Mouse (Mus musculus) liver, adult (tissue): ENCODE measurements around the gene Sptbn1.

ENCODE experiments used
- GATA4 ChIP-seq: IDR thresholded peaks from 2 replicates; pipeline ENCODE4 v1.6.1; 2014; ENCODE audit warnings: mild to moderate bottlenecking, low read length; ENCODE audit not compliant: insufficient replicate concordance

Gene Sptbn1

DNA sequence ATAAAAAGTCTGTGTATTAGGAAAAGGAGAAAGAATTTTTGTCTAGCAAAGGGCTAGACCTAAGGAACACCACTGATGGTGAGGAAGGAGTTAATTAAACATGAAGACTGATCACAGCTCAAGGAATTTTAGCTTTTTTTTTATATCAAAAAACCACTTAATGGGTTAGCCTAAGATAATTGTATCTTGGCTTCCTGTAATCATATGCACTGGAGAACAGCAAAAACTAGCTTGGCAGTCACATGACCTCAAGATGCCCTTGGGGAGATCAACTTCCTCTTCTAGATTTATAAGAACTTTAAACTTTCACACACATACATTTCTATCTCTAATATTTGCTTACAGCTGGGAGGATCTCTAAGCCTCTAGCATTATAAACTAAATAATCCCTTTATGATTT, 119.6 kb downstream of the Sptbn1 start:
- TF ChIP-seq GATA4: no peak

DNA sequence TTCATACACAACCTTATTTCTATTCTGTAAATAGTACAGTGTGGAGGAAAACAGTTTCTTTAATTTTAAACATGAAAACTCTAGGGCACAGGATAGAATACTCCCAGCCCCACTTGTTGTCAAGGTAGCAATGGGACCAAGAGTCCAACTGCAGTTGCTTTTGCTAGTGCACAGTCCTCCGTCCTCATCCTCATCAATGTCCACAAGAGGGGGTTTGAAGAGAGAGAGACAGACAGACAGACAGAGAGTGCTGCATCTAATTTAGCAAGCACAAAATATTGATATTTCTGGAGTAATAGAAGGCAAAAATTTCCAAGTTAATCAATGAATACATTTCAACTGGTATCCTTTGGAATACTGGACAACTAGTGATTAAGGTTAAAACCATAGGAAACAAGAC, 120.1 kb downstream of the Sptbn1 start:
- TF ChIP-seq GATA4: no peak

DNA sequence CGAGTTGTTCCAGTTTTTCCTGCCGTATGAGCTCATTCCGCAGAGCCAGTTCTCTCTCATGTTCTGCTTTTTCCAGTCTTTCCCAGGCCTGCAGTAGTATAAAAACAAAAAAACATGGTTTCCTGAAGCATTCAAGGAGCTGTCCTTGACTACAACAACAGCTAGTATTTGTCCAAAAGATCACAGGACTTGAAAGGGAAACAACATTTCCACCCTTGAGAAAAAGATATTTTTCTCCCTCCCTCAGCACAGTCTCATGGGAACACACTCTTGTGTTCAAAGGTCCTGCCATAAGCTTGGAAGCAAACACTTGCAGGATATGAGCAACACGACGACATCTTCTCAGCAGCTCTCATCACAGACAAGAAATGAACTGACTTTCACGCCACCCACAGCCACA, 124.9 kb downstream of the Sptbn1 start:
- no peak for TF ChIP-seq GATA4

DNA sequence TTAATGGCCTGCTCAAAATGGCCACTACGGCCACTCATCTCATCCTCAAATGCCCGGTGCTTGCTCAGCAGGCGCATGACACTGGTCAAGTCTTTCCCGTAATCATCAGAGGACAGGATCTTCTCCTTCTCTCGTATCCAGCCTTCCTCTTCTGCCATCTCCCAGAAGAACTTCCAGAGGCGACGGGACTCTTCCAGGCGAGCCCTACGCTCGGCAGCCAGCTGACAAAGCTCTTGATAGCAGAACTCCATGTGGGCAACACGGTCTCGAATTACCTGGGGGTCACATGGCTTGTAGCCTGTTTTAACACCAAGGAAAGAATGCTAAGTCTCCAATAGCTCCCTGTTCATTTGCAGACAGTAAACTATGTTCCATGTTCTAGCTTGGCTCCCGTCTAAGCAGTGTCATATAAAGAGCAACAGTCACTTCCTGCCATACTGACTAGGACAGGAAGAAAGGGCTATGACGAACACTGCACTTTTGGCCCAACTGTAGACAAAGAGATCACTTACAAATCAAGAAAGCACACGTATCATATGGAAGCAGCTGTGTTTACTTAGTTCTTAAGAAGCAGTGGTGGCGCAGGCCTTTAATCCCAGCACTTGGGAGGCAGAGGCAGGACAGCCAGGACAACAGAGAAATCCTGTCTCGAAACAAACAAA, 128.7 kb downstream of the Sptbn1 start:
- peak; percentile 34; the same call in 1 of the 2 replicates for TF ChIP-seq GATA4

DNA sequence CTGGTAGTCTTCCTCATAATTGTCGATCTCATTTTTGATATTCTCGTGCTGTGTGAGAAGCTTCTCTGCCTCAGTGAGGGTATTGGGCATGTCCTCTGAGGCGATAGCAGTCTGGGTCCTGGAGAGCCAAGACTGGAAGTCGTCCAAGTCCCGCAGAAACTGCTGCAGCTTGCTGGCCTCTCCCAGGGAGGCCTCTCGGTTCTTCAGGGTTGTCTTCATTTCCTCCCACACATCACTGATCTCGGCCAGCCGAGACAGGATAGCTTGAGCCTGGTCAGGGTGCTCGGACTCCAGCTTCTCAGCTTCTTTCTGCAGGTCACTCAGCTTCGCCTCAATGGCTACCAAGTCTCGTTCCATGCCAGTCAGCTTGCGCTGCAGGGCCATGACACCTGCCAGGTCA, 130.9 kb downstream of the Sptbn1 start:
- TF ChIP-seq GATA4: no peak

DNA sequence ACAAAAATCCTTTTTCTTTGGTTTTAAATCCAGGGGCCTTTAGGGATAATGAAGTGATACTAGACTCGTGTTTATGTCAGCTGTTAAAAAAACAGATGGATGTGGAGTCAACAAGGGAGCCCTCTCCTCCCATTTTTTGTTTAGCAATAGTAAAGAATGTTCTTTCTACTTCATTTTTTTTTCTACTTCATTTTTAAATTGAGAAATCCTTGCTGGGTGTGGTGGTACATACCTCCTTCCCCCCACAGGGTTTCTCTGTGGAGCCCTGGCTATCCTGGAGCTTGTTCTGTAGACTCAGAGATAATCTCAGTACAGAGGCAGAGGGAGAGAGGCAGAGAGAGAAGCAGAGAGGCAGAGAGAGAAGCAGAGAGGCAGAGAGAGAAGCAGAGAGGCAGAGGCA, 133.9 kb downstream of the Sptbn1 start:
- no peak for TF ChIP-seq GATA4

DNA sequence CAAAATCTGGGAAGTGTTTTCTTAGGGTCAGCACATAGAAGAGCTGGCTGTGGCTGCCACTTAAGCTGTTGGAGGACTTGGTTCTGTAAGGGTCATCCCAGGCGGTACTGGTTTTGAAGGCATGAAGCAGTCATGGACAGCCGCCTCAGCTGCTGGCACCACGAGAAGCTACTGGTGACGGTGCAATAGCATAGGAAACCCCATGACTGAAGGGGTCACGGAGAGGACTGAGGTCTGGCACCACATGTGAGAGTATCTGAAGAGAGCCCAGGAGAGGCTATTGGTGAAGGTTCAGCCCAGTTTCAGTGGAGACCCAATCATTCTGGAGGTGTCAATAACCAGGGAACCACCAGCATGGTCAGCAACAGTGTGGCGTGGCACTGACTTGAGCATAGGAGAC, 135.4 kb downstream of the Sptbn1 start:
- TF ChIP-seq GATA4: no peak

DNA sequence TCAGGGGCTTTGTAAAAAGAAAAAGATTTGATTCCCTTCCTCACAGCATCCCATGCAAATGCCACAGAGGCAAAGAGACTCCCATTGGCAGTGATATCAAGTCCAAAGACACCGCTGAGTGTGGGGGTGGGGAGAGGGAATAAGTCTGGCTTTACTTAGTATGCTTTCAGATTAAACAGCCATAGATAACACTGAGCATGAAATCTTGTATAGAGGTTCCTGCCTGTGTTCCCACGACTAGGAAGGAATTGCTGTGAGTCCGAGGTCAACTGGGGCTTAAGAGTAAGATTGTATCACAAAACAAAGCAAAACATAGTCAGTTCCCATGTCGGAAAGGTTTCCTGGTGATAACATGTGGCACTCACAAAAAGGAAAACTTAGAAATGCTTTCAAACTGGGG, 136.3 kb downstream of the Sptbn1 start:
- TF ChIP-seq GATA4: peak; percentile 85

DNA sequence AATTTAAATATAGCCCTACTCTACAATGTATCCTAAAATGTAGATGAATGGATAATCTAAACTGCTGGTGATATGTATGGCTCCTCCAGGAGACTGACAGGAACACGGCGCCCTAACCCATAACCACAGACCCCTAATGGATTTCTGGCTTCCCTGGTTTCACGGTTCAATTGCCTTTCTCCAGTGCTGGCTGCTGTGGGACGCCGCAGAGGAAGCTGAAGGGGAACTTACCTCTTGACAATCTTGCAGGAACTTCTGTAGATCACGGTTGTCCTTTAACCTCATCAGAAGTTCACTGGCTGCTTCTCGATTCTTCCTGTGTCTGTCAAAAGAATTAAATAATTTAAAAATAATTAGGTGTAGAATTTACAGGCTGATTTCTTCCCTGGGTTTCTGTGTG, 138.6 kb downstream of the Sptbn1 start:
- TF ChIP-seq GATA4: no peak

DNA sequence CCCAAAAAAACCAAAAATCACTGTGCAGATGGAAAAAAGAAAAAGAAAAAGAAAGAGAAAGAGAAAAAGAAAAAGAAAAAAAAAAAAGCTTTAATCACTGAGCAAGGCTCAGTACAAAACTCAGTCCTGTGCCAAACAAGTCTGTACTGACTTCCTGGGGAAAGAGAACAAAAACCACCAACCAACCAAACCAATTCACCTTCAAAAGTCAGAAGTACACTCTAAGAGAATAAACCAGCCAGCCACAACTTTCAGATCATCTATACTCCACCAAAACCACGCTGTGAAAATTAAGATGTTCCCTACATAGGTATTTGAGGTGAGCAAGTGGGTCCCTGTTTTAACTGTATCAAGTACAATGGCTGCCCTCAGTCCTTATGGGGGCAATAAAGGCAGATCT, 141.1 kb downstream of the Sptbn1 start:
- TF ChIP-seq GATA4: no peak

DNA sequence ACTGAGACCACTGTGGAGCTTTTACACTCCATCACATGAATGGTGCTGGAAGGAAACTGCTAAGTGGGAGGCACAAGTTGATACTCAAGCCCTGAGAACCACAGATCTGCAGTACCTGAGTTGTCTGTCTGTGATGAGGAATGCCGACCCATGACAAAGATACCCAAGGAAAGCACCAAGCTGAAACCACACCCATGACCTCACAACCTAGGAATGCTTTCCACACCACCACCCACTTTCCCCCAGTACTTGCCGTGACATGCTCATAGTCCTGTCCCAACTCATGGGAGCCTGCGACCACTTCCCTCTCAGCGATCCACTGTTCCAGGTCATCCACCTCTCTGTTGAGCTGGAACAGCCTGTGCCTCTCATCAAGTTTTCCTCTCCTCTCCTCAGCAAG, 149.9 kb downstream of the Sptbn1 start:
- TF ChIP-seq GATA4: no peak

DNA sequence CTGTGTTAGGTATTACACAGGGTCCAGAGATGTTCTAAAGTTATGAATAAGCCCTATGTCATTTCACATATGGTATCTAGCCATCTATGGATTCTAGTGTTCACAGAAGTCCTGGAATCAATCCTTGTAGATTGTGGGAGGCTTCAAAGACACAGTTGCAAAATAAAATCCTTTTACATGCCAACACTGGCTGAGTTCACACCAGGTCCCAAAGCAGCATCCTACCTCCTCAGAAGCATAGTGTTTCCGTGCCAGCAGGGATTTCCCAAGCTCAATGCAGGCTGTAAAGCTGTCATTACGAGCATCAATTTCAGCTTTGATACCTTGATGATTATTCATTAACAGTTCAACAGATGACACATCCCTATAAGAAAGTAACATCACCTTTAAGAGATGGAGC, 154.3 kb downstream of the Sptbn1 start:
- TF ChIP-seq GATA4: no peak

DNA sequence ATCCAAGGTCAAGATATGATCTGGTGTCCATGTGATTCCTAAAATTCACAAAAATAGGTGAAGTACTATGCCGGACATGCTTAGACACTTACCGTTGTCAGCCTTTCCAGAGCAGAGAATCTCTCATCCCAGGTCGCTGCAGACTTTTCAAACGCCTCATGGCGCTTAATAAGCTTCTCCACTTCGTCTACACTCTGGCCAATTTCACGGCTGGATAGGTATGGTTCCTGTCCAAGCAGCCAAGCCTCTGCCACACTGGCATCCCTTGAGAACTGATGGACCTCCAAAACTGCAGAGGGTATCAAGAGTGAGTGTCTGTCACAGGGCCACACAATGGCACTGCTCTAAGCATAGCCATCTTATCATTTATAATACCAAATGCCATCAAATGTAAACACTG, 157.3 kb downstream of the Sptbn1 start:
- no peak for TF ChIP-seq GATA4

DNA sequence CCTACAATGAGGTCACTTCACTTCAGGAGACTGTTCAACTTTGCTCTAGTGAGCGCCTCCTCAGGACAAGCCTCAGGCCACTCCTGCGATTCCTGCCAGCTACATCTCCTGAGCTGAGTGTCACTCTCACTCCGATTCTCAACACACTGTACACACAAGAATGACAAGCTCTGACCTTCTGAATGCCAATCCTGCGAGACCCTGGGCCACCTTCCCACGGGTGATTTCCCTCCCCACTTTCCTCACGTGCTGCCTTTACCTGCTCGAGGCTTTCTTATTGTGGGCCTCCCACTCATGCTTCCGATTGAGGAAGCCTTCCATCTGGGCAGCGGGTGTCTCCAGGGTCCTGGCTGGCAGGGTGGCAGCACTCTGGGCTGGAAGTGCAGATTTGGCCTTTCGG, 163.8 kb downstream of the Sptbn1 start:
- no peak for TF ChIP-seq GATA4

DNA sequence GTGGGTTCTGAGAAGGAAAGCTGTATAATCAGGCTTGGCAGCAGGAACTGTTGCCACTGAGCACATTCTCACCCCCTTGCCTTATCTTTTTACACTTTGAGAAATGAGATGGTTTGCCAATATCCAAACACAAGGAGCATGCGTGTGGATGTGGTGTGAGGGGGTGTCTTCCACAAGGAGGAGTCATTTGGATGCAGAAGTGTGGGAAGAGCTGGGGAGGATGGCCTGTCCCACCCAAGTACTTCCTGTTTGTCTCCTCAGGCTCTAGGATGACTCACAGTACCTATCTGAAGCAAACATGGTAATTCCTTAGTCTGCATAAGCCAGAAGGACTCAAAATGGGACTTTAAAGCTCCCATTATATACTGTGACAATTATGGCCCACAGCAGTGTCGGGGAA, 165.4 kb downstream of the Sptbn1 start:
- no peak for TF ChIP-seq GATA4

DNA sequence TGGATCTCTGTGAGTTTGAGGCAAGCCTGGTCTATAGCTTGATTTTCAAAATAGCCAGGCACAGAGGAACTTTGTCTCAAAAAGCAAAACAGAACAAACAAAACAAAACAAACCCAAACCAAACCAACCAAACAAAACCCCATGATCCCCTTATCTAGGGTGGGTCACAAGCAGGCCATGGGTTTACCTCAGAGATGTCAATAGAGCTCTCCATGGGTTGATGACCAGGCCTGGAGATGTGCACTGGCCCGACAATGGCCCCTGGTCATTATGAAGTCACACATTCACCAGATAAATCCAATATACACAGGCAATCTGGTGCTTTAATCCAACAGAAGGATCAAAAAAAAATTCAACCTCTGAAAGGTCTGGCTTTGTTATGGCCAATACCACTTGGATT, 166.2 kb downstream of the Sptbn1 start:
- TF ChIP-seq GATA4: no peak

DNA sequence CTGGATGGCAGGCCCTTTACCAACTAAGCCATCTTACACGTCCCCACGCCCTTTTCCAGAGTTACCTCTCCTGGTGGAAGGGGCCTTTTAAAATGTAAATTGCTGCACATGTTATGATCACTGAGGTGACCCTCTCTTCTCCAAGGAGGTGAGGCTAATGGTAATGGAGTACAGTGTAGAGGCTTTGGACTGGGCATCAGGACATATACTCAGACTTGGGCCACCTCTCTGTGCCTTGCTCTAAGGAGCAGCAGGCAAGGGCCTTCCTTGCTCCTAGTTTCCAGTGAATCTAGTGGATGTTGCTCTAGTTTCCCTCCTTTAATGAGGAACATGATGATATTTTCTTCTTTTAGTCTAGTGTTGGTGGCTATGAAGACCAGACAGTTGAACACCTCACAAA, 166.8 kb downstream of the Sptbn1 start:
- no peak for TF ChIP-seq GATA4
